Mouse (Mus musculus): ENCODE measurements around the gene Fchsd2.

The Fchsd2 gene

DNA sequence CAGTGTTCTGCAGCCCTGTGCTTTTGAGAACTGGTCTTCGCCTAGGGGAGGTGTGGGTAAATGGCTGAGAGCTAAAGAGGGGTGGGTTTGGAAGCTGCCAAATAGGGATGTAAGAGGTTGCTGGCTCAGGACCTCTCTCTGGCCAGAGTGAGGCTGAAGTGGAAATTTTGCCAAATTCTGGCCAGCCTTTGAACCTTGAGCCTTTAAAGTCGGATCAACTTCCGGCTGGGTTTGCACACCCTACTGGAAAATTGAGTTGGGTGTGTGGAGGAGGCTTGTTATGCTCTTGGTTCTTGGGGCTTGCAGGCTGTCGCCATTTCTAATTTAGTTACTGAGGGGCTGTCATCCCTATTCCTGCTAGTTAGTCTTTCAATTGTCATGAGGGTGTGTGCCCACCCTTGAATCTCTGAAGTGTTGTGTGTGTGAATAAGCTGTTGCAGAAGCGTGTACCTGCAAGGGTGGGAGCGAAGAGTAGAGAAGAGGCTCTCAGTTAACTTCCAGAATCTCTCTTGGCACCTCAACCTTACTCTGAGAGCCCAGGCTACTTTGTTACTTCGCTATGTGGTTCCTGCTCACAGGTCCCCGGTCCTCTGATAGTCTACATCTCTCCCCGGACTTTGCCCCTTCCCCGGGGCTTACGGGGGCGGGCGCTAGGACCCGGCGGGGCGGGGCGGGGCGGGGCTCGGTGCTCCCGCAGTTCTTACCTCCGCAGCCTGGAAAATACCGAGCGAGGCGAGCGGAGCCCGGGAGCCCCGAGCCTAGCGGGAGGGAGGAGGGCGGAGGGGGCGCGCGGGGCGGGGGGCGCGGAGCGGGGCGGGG lies 227.9 kb downstream of the Fchsd2 start:
- peak; percentile 77 to 79 for DNase-seq

- DNase-seq: peak; percentile 60 to 68
Measured at GRCm38 (mm10) chr7:101321218-101321827, 228.7 kb downstream of the Fchsd2 start.

- DNase-seq: peak; percentile 58 to 63
Measured at GRCm38 (mm10) chr7:101323141-101323594, 230.5 kb downstream of the Fchsd2 start.

DNA sequence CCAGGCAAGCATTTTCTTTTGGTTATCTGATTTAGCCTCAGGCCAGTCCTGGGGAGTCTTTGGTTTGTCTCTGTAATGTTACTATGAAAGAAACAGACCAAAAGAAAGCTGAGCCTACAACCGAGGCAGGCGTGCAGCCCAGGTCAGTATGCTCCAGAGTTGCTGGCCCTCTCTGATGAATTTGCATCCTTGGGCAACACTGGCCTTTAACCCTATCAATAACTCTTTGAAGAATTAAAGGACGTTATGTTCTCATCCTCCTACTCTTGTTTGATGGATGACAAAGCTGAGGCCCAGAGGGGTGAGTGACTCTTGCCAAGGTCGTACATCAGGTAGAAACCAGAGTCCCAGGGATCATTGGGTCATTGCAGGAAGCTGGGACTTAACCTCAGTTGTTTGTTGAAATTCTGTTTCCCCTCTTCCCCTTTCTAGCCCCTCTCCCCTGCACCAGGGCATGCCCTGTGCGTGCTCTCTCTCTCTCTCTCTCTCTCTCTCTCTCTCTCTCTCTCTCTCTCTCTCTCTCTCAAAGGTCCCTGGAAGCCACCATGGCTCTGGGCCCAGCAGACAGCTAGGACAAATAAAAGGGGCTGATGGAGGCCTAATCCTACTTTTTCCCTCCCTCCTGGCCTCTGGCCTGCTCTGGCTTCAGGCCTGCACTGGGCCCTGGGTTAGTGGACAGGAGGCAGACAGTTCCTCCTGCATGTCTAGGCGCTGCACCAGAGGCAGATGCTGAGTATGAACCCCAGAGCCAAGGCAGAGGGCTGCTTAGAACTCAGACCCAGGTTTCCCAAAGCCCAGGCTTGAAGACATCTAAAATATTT lies 231.7 kb downstream of the Fchsd2 start:
- DNase-seq: peak; percentile 78 to 90

DNA sequence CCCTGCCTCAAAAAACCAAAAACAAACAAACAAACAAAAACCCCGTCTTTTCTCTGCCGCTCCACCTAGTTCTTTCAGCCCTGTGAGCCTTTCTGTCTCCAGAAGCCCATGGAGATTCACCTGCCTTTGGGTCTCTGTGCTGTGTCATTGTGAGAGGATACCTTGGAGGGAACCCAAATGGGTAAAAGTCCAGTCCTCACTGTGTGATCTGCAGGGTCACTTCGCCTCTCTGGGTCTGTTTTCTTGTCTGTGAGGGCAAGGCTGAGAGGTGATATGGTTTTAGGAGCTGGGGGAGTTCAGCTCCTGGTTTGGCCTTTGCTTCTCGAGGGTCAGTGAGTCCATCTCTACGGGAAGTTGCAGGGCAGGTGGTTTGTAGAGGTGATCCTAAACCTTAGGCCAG lies 233.3 kb downstream of the Fchsd2 start:
- DNase-seq: no peak

DNA sequence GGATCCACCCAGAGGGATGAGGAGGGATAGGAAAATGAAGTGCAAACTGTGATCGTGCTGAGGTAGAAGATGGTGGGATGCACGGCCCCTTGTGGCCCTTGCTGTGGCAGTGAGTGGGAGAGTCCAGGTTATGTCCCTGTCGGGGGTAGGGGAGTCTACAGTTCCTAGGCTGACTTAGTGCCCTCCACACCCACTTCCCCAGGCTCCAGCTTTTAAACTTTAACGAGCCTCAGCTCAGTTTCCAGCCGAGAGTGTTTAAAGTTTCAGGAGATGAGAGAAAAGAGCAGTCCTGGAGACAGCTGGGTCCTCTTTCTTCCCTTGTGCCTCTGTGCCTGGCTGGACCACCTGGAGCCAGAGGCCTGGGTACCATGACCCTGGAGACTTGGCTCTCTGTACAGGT lies 234.6 kb downstream of the Fchsd2 start:
- DNase-seq: no peak

DNA sequence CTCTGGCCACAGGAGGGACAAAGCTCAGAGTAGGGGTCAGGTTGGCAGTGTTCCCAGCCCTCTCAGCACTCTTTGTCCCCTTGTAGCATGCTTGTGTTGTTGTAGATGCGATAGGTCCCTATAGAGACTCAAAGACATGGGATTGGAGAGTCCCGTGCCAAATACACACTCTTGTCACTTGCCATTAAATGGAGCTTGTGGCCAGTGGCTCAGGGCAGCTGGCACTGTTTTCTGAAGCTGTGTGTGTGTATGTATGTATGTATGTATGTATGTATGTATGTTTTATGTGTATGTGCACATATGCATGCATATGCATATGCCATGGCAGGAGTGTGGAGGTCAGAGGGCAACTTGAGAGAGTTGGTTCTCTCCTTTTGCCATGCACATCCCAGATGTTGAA lies 235.1 kb downstream of the Fchsd2 start:
- DNase-seq: no peak

DNA sequence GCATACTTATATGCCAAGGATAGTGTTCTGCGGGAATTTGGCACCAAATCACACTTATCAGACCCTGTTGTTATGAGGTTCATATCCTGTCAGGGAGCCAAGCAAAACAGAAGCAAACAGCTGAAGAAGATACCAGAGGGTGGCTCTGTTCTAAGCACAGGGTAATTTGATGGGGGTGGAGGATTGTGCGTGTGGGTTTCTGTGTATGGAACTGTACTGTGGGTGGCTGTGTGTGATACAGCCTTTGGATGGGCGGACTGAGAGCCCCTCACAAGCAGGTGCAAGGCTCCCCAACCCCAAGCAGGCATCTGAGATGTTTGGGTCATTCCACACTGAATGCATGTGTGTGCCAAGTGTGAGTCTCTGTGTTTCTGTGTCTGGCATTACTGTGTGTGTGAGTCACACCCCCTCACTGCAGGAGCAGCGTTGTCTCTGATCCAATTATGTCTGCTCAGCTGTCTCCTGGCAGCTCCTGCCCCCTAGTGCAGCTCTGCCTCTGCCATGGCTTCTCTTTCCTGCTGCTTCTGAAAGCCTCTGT lies 236.0 kb downstream of the Fchsd2 start:
- DNase-seq: peak; percentile 68 to 79

DNA sequence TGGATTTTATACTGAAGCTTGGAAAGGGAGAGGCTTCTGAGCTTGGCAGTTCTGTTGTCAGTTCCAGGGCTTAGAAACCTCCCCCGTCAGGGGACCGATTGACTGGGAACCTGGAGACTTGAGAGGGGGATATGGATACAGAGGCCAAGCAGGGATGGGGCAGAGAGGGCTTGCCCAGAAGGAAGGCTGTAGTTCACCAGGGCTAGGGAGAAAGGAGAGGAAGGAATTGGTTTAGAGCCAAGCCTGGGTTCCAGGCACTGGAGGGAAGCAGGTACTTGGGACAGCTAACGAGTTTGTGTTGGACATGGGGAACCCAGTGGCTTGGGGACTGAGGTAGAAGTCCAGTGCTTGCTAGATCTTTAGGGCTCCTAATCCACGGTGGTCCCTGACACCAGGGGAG lies 236.9 kb downstream of the Fchsd2 start:
- peak in 1 of 2 experiments; percentile 47 for DNase-seq

GRCm38 (mm10) chr7:101330074-101330840 lies 237.6 kb downstream of the Fchsd2 start:
- peak; percentile 64 to 67 for DNase-seq

- DNase-seq: peak; percentile 57 to 71
Measured at GRCm38 (mm10) chr7:101330841-101331173, 238.1 kb downstream of the Fchsd2 start.

GRCm38 (mm10) chr7:101332045-101332831 lies 239.6 kb downstream of the Fchsd2 start:
- DNase-seq: no peak

Measured in cerebellum, postnatal 10 days (tissue).